Mouse (Mus musculus) urinary bladder, adult 2 months (tissue): Measurements from ENCODE around the gene Gm10198. TPM values are rescaled to one million over a fixed set of nuclear protein-coding genes. Genes with fewer than 3 reads are reported as not detected.

ENCODE experiments used
- polyA plus RNA-seq: library from polyadenylated mRNA; depleted of rRNA; stranded (reverse); fragments of >200 nt; gene quantifications from 2 replicates; pipeline ENCODE4 v1.2.3, GENCODE M21; 2012; rRNA removed

The Gm10198 gene
- polyA plus RNA-seq, 1 experiment = not detected

Other genes with a start within 250 kb of the Gm10198 start
- 36.1 and 39.1 TPM in 2 replicates for gene Gpbp1, start 102.7 kb upstream of the Gm10198 start, polyA plus RNA-seq
- gene Gm49496, start 42.8 kb upstream of the Gm10198 start, polyA plus RNA-seq = not detected in 2 replicates
- gene Mier3, start 88.2 kb downstream of the Gm10198 start, polyA plus RNA-seq = 11.0 and 11.9 TPM in 2 replicates
- gene Map3k1, start 216.2 kb downstream of the Gm10198 start, polyA plus RNA-seq = 19.8 and 23.9 TPM in 2 replicates